Mouse (Mus musculus) left cerebral cortex, adult 2 months (tissue): Measurements from ENCODE around the gene Npat. TPM values are rescaled to one million over a fixed set of nuclear protein-coding genes. Genes with fewer than 3 reads are reported as not detected.

Experiments
- DNase-seq, 2 experiments: peaks; one replicate each; pipeline ENCODE4 v3.0.0; 2021 to 2022; ENCODE audit warnings: low spot score in 2 of 2, mixed read lengths in 1 of 2; ENCODE audit errors: extremely low spot score in 1 of 2
- H3K27ac ChIP-seq: fragments of 200-600 bp; 2 replicates; pipeline ENCODE4 v1.8.1; 2022
- H3K4me3 ChIP-seq: fragments of 200-600 bp; 2 replicates; pipeline ENCODE4 v1.8.1; 2022
- CTCF ChIP-seq: fragments of 200-600 bp; IDR thresholded peaks from 2 replicates; pipeline ENCODE4 v1.8.1; 2022; ENCODE audit warnings: antibody characterized with exemption, mild to moderate bottlenecking, moderate library complexity
- intact Hi-C: fragments of 180-260 bp; cut with DNase I; formaldehyde crosslinking; loops from one replicate; pipeline ENCODE4 v1.15.1; 2025
- long read RNA-seq, 2 experiments: library from polyadenylated mRNA; stranded (forward); transcript quantifications; one replicate each; pipeline ENCODE4 v2.0.0; 2021; ENCODE audit warnings: borderline mapping rate in 2 of 2
- total RNA-seq, 2 experiments: library from RNA; stranded (reverse); gene quantifications; 2 replicates each; pipeline ENCODE4 v1.2.3; 2021

Gene Npat
- total RNA-seq, result 10 to 100 TPM; 17.8 to 20.0 TPM
- long read RNA-seq, experiment 1, full-length matches to known transcripts, result 9 of 17 reads
- long read RNA-seq, experiment 1, partial matches to known transcripts, result 4 of 17 reads
- long read RNA-seq, experiment 1, other reads (novel, unspliced or antisense), result 4 of 17 reads
- long read RNA-seq, experiment 2, full-length matches to known transcripts, result 5 of 10 reads
- long read RNA-seq, experiment 2, partial matches to known transcripts, result 3 of 10 reads
- long read RNA-seq, experiment 2, other reads (novel, unspliced or antisense), result 2 of 10 reads

DNA sequence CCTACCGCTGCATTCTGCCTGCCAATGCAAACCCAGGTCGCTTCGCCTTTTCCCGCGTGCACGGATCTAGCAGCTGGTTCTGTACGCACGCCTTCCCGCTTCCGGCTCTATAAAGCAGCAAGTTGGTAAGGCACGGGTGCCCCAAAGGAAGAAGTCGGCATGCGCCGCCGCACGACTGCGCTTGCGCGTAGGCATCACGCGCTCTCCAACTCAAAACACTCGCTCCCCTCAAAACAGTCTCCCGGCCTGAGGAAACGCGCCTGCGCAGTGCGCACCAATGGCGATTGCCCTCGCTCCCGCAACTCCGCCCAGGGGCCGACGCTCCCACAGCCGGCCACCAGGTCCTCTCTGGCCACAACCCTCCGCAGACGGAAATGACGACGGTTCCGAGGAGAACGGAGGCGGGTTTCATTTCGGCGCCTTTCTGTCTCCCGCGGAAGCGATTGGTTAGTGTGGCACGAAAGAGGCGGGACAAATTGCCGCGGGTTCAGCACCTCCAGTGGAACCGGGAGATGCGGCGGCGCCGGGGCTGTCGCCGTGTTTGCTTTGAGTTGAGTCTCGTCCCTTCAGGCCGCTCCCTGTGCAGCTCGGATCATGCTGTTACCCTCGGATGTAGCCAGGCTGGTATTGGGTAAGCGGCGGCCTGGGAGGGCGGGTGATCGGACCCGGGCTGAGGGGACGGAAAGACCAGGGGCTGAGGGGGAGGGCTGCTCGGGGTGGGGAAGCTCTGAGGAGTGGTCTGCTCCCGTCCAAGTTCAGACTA lies at the start of gene Npat, which contains the start of gene Atm:
Gene Npat, plus strand, starts transcription at position 490 of the 763 bp plus-strand sequence.
Gene Atm, minus strand, starts transcription at position 183 of the 763 bp plus-strand sequence.
- intact Hi-C loops, result no loop called here
- peak; percentile 54 for TF ChIP-seq CTCF

DNA sequence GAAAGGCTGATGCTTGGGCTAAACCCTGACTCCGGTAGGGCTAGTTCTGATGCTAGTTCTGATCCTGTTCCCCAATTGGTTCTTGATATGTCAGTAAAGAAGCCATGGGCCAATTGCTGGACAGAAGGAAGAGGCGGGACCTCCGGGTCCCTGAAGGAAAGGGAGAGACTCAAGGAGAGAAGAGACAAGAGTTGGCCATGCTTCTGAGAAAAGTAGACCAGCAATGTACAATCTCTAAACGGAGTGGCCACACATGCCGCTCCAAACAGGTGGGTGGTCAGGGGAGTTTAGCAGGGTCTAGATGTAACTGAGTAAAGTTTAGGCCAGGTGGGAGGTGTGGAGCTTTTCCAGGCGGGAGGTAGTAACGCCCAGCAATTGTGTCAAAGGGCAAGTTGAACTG lies 28.8 kb upstream of the Npat start:
- intact Hi-C loops, result no loop called here
- Histone ChIP-seq H3K27ac (no peak overlapping the region), H3K4me3 (no peak overlapping the region)
- DNase-seq, result no peak
- no peak for TF ChIP-seq CTCF

More for the DNA sequence above, at the start of gene Npat, which contains the start of gene Atm:
- Histone ChIP-seq H3K27ac (peak within 1 kb of the TSS; percentile 76), H3K4me3 (peak within 1 kb of the TSS; percentile 91)
- DNase-seq, result peak; percentile 99 to 100

DNA sequence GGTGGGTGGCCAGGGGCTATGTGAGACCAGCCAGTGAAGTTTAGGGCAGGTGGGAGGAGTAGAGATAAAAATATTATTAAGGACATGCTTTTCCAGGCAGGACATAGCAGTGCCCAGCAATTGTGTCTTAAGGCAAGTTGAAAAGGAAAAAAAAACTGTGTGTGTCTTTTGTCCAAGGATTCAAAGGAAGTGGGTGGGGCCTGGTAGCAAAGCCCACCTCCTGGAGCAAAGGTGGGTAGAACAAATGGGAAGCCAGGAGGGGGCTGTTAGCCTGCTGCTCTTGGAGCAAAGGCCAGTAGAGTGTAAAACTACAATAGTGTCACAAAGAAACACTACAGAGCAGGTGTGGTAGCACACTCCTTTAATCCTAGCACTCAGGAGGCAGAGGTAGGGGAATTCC lies 22.8 kb upstream of the Npat start:
- H3K27ac ChIP-seq, result no peak overlapping the region
- no peak overlapping the region for H3K4me3 ChIP-seq
- no peak for DNase-seq
- intact Hi-C loops, result no loop called here
- no peak for TF ChIP-seq CTCF

DNA sequence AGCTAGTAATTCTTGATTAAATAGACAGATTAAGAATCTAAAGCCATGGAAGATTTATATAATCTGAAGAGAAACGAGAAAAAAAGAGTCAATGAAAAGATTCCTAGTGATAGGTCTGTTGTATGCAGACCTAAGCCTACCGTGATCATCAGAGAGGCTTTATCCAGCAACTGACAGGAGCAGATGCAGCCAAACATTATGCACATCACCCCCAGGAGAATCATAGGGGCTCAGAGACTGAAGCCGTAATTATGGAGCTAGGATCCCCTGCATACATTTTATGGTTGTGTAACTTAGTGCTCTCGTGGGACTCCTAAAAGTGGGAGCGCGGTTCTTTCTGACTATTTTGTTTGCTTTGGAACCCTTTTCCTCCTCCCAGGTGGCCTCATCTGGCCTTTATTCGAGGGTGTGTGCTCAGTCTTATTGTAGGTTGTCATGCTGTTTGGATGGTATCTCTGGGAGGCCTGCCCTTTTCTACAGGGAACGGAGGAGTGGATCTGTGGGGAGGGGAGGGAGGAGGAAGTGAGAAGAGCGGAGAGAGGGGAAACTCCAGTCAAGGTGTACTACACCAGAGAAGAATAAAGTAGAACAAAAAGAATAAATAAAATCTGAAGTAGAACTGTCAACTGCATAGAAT lies 19.4 kb upstream of the Npat start:
- no peak for TF ChIP-seq CTCF
- no peak overlapping the region for H3K27ac ChIP-seq
- no peak for DNase-seq
- intact Hi-C loops, result no loop called here
- H3K4me3 ChIP-seq, result no peak overlapping the region

DNA sequence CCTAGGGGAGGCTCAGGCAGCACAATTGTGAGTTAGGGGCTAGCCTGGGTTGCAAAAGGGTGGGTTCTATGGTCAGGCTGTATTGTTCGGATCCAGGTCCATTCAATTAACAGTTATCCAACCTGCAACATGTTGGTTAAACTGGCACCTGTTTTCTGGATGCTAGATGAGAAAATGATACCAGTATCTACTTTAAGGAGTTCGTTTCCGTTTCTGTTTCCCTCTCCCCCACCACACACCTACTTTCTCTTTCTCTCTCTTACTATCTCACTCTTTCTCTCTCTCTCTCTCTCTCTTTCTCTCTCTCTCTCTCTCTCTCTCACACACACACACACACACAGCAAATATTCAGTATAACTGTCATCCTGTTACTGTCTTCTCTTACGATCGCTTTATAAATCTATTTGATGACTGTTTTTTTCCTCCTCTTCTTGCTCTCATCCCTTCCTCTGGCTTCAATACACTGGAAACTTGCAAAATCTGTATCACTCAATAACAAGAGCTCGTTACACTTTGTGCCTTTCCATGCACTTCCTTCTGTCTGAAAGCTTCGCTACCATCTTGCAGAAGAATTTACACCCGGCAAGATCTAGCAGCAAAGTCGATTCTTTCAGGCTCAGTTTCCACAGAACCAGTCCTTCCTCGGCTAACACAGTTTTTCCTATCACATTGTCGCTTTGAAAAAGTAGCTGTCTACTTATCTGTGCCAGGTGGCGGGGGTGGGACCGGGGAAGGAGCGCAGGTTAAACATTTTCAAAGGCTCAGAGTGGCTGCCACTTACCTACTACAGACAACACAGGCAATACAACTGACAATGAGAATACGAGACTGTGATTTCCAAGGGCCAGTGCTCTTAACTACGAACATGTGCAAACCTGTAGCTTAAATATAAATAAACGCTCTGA lies 1.2 kb upstream of the Npat start:
- H3K4me3 ChIP-seq, result peak overlapping the region; percentile 91
- intact Hi-C loops, result no loop called here
- TF ChIP-seq CTCF, result no peak
- peak overlapping the region; percentile 66; the same call in 1 of the 2 replicates for H3K27ac ChIP-seq
- DNase-seq, result no peak

DNA sequence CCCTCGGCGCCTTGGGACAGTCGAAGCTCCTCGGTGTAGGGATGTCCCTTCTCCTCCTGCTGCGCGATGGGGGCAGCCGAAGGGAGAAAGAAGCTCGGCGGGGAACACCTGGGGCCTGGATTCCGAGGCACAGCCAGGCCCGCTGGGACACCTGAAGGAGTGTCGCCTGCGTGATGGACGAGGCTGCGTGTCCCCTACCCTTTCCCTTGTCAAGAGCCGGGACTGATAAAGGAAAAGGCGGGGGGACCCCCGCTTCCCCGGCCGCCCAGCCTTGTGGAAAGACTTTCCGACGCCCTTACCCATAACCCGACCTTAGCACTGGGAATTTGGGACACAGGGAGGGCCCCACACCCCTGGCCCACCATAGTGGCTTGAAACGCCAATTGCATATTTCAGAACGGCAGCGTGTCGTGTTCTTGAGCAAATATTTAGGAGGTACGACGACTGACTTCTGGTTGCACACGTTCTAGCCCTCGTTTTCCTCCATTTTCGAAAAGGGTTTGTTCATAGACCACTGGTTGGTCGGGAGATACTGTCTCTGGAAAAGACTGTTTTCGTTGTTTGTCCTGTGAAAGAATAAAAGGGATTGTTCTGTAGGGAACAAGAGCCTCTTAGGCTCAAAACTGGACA lies 604 bp downstream of the Npat start:
- no peak for DNase-seq
- H3K4me3 ChIP-seq, result peak overlapping the region; percentile 82
- TF ChIP-seq CTCF, result no peak
- peak overlapping the region; percentile 76 for H3K27ac ChIP-seq
- intact Hi-C loops, result no loop called here

DNA sequence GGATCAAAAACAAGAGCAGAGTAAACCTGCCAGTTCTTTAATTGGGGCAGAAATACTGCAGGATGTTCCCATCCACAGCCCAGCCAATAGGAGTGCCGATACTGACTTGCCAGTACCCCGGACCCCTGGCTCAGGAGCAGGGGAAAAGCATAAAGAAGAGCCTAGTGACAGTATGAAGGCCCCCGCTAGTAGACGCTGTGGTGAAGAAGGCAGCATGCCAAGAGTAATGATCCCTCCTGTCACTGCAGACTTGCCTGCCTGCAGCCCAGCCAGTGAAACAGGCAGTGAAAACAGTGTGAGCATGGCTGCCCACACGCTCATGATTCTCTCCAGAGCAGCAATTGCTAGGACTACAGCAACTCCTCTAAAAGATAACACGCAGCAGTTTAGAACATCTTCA lies 33.8 kb downstream of the Npat start:
- intact Hi-C loops, result no loop called here
- no peak overlapping the region for H3K27ac ChIP-seq
- peak; percentile 41 for TF ChIP-seq CTCF
- no peak overlapping the region for H3K4me3 ChIP-seq
- peak; percentile 20 to 22 for DNase-seq

DNA sequence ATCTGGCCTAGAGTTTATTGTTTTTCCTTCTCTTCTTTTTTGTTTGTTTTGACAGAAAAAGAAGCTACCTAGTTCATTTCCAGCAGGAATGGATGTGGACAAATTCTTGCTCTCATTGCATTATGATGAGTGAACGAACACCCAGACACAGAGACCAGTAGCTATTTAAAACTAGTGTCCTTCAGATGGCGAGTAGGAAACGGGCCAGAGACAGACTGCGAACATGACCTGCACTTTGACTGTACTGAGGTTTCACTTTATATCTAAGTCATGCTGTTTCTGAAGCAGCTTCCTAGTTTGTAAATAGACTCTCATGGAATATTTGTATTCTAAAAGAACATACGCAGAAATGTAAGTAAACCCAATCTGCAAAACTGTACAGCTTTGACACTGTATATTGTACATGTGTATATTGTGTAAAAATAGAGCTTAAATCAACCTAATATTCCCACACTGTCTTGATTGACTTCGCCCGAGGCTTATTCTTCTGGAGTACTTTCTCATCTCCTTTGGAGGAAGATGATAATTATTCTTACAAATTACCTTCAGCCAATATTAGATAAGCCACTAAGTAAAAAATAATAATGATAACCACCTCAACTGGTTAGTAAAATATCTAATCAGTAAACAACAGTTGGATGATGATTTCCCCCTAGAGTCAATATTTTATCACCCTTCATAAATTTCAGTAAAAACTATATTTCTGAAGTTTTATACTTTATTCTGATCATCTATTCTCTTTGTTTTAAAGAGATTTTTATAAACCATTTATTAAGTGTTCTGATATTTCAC lies 35.9 kb downstream of the Npat start:
- TF ChIP-seq CTCF, result no peak
- H3K4me3 ChIP-seq, result no peak overlapping the region
- no peak for DNase-seq
- no peak overlapping the region for H3K27ac ChIP-seq
- intact Hi-C loops, result no loop called here

DNA sequence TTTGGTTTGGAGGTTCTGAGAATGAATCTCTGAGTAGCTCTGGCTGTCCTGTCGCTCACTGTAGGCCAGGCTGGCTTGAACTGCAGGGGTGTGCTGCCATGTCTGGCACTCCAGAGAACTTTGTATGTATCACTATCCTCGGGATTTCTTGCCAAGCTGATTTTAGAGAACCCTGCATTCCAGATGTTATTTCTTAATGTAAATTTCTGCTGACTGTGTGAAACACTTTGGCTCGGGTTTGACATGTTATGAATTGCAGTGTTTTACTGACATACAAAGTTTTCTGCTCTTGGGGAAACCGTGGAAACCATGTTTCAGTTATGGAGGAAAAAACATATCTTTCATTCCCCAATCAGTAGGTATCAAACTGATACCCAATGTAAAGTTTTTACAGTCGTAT lies 38.9 kb downstream of the Npat start:
- no peak overlapping the region for H3K27ac ChIP-seq
- intact Hi-C loops, result no loop called here
- no peak for DNase-seq
- TF ChIP-seq CTCF, result no peak
- H3K4me3 ChIP-seq, result no peak overlapping the region

DNA sequence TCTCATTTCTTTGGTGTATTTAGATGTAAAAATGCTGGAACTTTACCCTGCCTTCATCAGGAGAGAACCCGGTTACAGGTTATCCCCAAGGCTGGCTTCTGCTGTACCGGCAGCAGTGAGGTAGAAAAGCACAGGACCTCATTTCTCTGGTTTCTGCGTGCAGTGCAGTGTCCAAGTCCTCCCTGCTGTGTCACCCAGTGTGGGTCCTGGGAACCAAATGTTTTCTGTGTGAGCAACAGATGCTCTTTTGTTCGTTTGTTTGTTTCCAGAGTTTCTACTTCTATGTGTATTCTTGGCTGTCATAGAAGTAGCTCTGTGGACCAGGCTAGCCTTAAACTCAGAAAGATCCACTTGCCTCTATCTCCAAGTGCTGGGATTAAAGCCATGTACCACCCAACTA lies 45.0 kb downstream of the Npat start:
- Histone ChIP-seq H3K4me3 (no peak overlapping the region), H3K27ac (0 out of 2 replicates have a peak overlapping the region, but pooled peaks have one; percentile 21)
- intact Hi-C loops, result no loop called here
- no peak for DNase-seq
- no peak for TF ChIP-seq CTCF
